Mouse (Mus musculus): ENCODE data around the gene Fbxo21.

- TF ChIP-seq CTCF (conservative IDR thresholded peaks at IDR 0.05; ENCODE audit: insufficient read depth, insufficient read length, low read depth, low read length) (no peak), POLR2A (IDR thresholded peaks at IDR 0.05; ENCODE audit: low read depth, low read length) (no peak)
These were observed 22.5 kb downstream of the Fbxo21 start for GRCm38 (mm10) chr5:117999061-117999460.

Measured in kidney, adult 2 months (tissue).